Mouse (Mus musculus): ENCODE measurements around the gene Rexo5. TPM values are rescaled to one million over a fixed set of nuclear protein-coding genes. Genes with fewer than 3 reads are reported as not detected.

Rexo5 gene
- polyA plus RNA-seq, 1 experiment from 2014 or later, result 13.8 TPM

GRCm38 (mm10) chr7:119784908-119785307 is 8.9 kb upstream of the Rexo5 start:
- Histone ChIP-seq H3K9me3 (no peaks in the 10 kb centered on the region), H3K36me3 (peaks cover 59% of the 10 kb centered on the region), H3K4me2 (replicated peaks) (no peak overlapping the region), H3K27ac (replicated peaks) (no peak overlapping the region), H3K4me3 (no peak overlapping the region), H3K4me1 (no peaks in the 10 kb centered on the region), H3K27me3 (no peaks in the 10 kb centered on the region), H3K9ac (replicated peaks) (no peak overlapping the region)
- WGBS, result 93% methylated on average over 5 of the region's 5 CpGs
- no peak for ATAC-seq (replicated peaks)

GRCm38 (mm10) chr7:119789024-119789423 is 4.8 kb upstream of the Rexo5 start:
- Histone ChIP-seq H3K4me3 (no peak overlapping the region), H3K27me3 (no peaks in the 10 kb centered on the region), H3K36me3 (peaks cover 56% of the 10 kb centered on the region), H3K9ac (replicated peaks) (no peak overlapping the region), H3K9me3 (no peaks in the 10 kb centered on the region), H3K4me2 (replicated peaks) (no peak overlapping the region), H3K4me1 (peaks cover 11% of the 10 kb centered on the region), H3K27ac (replicated peaks) (no peak overlapping the region)
- no peak for ATAC-seq (replicated peaks)
- WGBS, result 95% methylated on average over 3 of the region's 3 CpGs

- Histone ChIP-seq H3K9me3 (no peaks in the 10 kb centered on the region), H3K4me2 (replicated peaks) (peak overlapping the region; percentile 72), H3K4me3 (peak overlapping the region; percentile 60), H3K27ac (replicated peaks) (peak overlapping the region; percentile 60; the same call in 1 of the 2 replicates), H3K36me3 (peaks cover 16% of the 10 kb centered on the region; the same call in 1 of the 2 replicates), H3K9ac (replicated peaks) (peak overlapping the region; percentile 76), H3K4me1 (peaks cover 21% of the 10 kb centered on the region), H3K27me3 (no peaks in the 10 kb centered on the region)
- under 1% methylated on average over 21 of the region's 21 CpGs for WGBS
- no peak for ATAC-seq (replicated peaks)
Measured at GRCm38 (mm10) chr7:119794251-119794638, 439 bp downstream of the Rexo5 start.

GRCm38 (mm10) chr7:119795311-119795710 is 1.5 kb downstream of the Rexo5 start:
- Histone ChIP-seq H3K4me3 (peak overlapping the region; percentile 15; the same call in 1 of the 2 replicates), H3K27me3 (no peaks in the 10 kb centered on the region), H3K9ac (replicated peaks) (no peak overlapping the region), H3K36me3 (peaks cover 9% of the 10 kb centered on the region; the same call in 1 of the 2 replicates), H3K9me3 (no peaks in the 10 kb centered on the region), H3K4me2 (replicated peaks) (peak overlapping the region; percentile 22), H3K4me1 (peaks cover 21% of the 10 kb centered on the region), H3K27ac (replicated peaks) (no peak overlapping the region)
- no peak for ATAC-seq (replicated peaks)

GRCm38 (mm10) chr7:119800488-119800887 is 6.7 kb downstream of the Rexo5 start:
- 94% methylated on average over 3 of the region's 3 CpGs for WGBS

DNA sequence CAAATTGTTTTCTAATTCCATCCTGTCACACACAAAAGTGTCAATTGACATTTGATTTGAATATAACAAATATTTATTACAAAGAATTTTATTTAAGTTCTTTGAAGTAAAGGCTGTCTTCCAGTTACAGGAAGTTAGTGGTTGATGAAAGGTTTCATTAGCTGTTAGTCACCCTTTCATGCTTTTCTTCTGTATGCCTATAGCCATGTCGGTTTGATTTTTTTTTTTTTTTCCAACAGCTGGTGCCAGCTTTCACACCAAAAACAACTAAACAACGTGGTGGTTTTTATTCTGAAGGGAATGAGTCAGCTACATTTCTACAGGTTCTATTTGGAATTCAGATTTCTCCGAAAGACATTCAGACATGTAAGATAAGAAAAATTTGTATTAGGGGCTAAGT is 7.2 kb downstream of the Rexo5 start:
- Histone ChIP-seq H3K4me2 (replicated peaks) (no peak overlapping the region), H3K9me3 (no peaks in the 10 kb centered on the region), H3K4me1 (no peaks in the 10 kb centered on the region), H3K36me3 (no peaks in the 10 kb centered on the region), H3K27me3 (no peaks in the 10 kb centered on the region), H3K27ac (replicated peaks) (no peak overlapping the region), H3K4me3 (no peak overlapping the region), H3K9ac (replicated peaks) (no peak overlapping the region)
- no peak for ATAC-seq (replicated peaks)
- 83% methylated on average over 3 of the region's 3 CpGs for WGBS

More at GRCm38 (mm10) chr7:119800488-119800887, 6.7 kb downstream of the Rexo5 start:
- H3K36me3 ChIP-seq, result no peaks in the 10 kb centered on the region
- no peaks in the 10 kb centered on the region for H3K27me3 ChIP-seq
- no peak overlapping the region for H3K9ac ChIP-seq (replicated peaks)
- H3K4me2 ChIP-seq (replicated peaks), result no peak overlapping the region
- H3K9me3 ChIP-seq, result no peaks in the 10 kb centered on the region
- H3K4me3 ChIP-seq, result no peak overlapping the region
- no peaks in the 10 kb centered on the region for H3K4me1 ChIP-seq
- no peak overlapping the region for H3K27ac ChIP-seq (replicated peaks)
- ATAC-seq (replicated peaks), result no peak

GRCm38 (mm10) chr7:119807396-119807795 is 13.6 kb downstream of the Rexo5 start:
- Histone ChIP-seq H3K27ac (replicated peaks) (no peak overlapping the region), H3K27me3 (no peaks in the 10 kb centered on the region), H3K4me3 (no peak overlapping the region), H3K36me3 (no peaks in the 10 kb centered on the region), H3K4me1 (no peaks in the 10 kb centered on the region), H3K4me2 (replicated peaks) (no peak overlapping the region), H3K9me3 (no peaks in the 10 kb centered on the region), H3K9ac (replicated peaks) (no peak overlapping the region)
- ATAC-seq (replicated peaks), result no peak
- 95% methylated on average over 5 of the region's 5 CpGs for WGBS

DNA sequence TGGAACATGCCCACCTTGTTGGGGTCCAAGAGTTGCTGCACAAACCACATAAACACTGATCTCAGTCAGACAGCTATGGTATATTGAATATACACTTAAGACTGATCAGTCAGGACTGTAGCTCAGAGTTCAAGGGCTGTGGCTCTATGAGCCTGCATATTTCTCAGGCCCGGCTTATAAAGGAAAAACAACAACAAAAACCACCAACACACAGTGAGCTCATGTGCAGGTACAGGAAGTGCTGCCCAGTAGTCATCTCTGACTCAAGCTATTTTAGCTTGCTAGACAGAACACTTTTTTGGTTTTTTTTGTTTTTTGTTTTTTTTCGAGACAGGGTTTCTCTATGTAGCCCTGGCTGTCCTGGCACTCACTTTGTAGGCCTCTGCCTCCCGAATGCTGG is 14.9 kb downstream of the Rexo5 start:
- 92% methylated on average over 3 of the region's 3 CpGs for WGBS

GRCm38 (mm10) chr7:119835371-119835770 is 41.6 kb downstream of the Rexo5 start:
- ATAC-seq (replicated peaks), result no peak
- H3K9ac ChIP-seq (replicated peaks), result no peak overlapping the region

More for the DNA sequence above, 14.9 kb downstream of the Rexo5 start:
- H3K27me3 ChIP-seq, result no peaks in the 10 kb centered on the region
- H3K4me1 ChIP-seq, result no peaks in the 10 kb centered on the region
- H3K27ac ChIP-seq (replicated peaks), result no peak overlapping the region
- no peak for ATAC-seq (replicated peaks)
- H3K4me3 ChIP-seq, result no peak overlapping the region
- H3K9me3 ChIP-seq, result no peaks in the 10 kb centered on the region
- no peaks in the 10 kb centered on the region for H3K36me3 ChIP-seq
- H3K4me2 ChIP-seq (replicated peaks), result no peak overlapping the region
- H3K9ac ChIP-seq (replicated peaks), result no peak overlapping the region

GRCm38 (mm10) chr7:119835996-119836777 is 42.4 kb downstream of the Rexo5 start:
- no peak for ATAC-seq (replicated peaks)
- 96% methylated on average over 4 of the region's 4 CpGs for WGBS
- Histone ChIP-seq H3K9ac (replicated peaks) (no peak overlapping the region), H3K4me3 (no peak overlapping the region), H3K27ac (replicated peaks) (no peak overlapping the region), H3K4me2 (replicated peaks) (no peak overlapping the region), H3K9me3 (no peaks in the 10 kb centered on the region), H3K27me3 (no peaks in the 10 kb centered on the region), H3K36me3 (no peaks in the 10 kb centered on the region), H3K4me1 (no peaks in the 10 kb centered on the region)

More at GRCm38 (mm10) chr7:119835371-119835770, 41.6 kb downstream of the Rexo5 start:
- H3K4me1 ChIP-seq, result no peaks in the 10 kb centered on the region
- H3K27ac ChIP-seq (replicated peaks), result no peak overlapping the region
- 97% methylated on average over 1 of the region's 1 CpGs for WGBS
- H3K4me2 ChIP-seq (replicated peaks), result no peak overlapping the region
- H3K36me3 ChIP-seq, result no peaks in the 10 kb centered on the region
- no peaks in the 10 kb centered on the region for H3K27me3 ChIP-seq
- no peaks in the 10 kb centered on the region for H3K9me3 ChIP-seq
- no peak overlapping the region for H3K4me3 ChIP-seq

DNA sequence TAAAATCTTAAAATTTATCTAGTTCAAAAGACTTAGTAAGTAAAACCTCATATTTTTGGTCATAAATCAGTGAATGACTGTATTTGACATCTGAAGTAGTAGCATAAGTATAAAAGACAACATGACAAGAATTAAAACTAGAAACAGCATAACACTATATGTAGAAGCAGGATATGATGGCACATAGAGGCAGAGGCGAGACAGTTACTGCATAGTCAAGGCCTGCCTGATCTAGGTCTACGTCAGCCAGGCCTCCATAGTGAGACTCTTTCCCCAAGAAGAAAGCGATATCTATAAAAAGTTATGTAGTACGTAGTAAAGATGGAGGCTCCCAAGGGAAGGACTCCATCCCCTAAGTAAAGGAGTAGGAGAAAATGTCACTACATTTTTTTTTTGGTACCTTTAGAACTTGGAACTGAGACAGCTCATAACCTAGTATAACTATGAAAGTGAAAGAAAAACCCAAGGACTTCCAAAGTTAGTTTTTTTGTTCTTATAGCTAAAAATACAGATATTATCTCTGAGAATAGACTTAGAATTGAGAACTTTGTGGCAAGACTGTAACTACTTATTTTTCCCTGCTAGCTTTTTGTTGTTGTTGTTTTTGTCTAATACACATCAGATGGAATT is 48.1 kb downstream of the Rexo5 start:
- WGBS, result 94% methylated on average over 4 of the region's 4 CpGs
- no peaks in the 10 kb centered on the region for H3K4me1 ChIP-seq
- no peak for ATAC-seq (replicated peaks)
- H3K36me3 ChIP-seq, result no peaks in the 10 kb centered on the region
- H3K27me3 ChIP-seq, result no peaks in the 10 kb centered on the region
- H3K9ac ChIP-seq (replicated peaks), result no peak overlapping the region
- no peak overlapping the region for H3K4me3 ChIP-seq
- H3K4me2 ChIP-seq (replicated peaks), result no peak overlapping the region
- no peaks in the 10 kb centered on the region for H3K9me3 ChIP-seq
- no peak overlapping the region for H3K27ac ChIP-seq (replicated peaks)

GRCm38 (mm10) chr7:119845541-119845940 is 51.7 kb downstream of the Rexo5 start:
- Histone ChIP-seq H3K27me3 (no peaks in the 10 kb centered on the region), H3K27ac (replicated peaks) (no peak overlapping the region), H3K36me3 (no peaks in the 10 kb centered on the region), H3K9me3 (no peaks in the 10 kb centered on the region), H3K9ac (replicated peaks) (no peak overlapping the region), H3K4me1 (no peaks in the 10 kb centered on the region), H3K4me3 (no peak overlapping the region), H3K4me2 (replicated peaks) (no peak overlapping the region)
- ATAC-seq (replicated peaks), result no peak
- 90% methylated on average over 2 of the region's 2 CpGs for WGBS
